Mouse (Mus musculus) frontal cortex, adult 2 months (tissue): ENCODE results near the gene Strn3. TPM values are rescaled to one million over a fixed set of nuclear protein-coding genes. Genes with fewer than 3 reads are reported as not detected.
"Not testable (repeated sequence)": the region's sequence is repeated elsewhere in the genome, so short reads cannot be mapped to it uniquely, and the experiment has no call there.

Source experiments
- DNase-seq, 2 experiments: peaks; one replicate each; pipeline ENCODE4 v3.0.0; 2022; ENCODE audit warnings: low spot score in 1 of 2; ENCODE audit errors: extremely low spot score in 1 of 2
- polyA plus RNA-seq: library from polyadenylated mRNA; depleted of rRNA; stranded (reverse); fragments of >200 nt; gene quantifications from 2 replicates; pipeline ENCODE4 v1.2.3, GENCODE M21; 2012

The Strn3 gene
- polyA plus RNA-seq, 1 experiment, result 69.0 TPM

DNA sequence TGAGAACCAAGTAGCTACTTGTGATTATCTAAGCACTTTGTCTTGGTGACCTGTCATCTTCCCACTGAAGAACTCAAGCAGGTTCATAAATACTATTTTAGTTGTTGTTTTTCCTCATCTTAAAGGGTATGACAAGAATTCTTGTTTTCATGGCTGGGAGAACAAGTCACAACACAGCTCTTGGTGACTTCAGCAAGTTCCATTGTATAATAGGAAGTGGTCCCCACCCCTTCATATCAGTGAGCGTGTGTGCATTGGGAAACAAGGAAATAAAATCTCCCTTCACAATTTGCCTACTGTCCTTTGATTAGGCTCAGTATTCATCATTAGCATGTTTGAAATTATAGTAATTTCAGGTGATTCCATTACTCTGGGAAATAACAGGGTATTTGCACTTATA is 3.3 kb upstream of the Strn3 start:
- DNase-seq, result no peak

DNA sequence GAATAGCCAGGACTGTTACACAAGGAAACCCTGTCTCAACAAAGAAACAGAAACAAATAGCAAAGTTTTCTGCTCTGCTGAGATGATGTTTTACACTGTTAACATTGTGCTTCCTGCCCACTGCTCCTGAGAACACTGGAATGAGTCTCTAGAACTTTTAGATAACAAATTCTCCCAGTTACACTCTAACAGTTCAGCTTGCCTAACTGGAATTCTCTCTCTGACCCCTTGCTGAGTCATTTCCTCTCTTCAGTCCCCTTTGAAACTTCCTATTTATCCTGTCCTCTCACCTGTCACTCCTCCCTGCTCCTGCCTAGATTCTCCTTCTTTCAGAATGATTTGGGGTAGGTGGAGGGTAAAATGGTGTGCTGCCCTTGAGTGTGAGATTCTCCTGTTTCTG is 2.4 kb upstream of the Strn3 start:
- no peak for DNase-seq

DNA sequence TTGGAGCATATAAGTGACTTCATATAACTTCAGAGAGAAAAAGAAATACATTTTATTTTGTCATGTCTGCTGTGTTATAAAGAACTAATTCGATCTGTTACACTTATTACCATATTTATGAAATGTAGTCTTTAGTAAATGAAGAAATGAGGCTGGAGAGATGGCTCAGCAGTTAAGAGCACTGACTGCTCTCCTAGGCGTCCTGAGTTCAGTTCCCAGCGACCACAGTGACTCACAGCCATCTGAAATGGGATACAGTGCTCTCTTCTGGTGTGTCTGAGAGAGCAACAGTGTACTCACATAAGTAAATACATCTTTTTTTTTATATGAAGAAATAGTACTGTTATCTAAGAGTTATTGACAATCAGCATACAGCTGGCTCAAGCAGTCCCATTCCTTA is 1.7 kb upstream of the Strn3 start:
- DNase-seq, result no peak

DNA sequence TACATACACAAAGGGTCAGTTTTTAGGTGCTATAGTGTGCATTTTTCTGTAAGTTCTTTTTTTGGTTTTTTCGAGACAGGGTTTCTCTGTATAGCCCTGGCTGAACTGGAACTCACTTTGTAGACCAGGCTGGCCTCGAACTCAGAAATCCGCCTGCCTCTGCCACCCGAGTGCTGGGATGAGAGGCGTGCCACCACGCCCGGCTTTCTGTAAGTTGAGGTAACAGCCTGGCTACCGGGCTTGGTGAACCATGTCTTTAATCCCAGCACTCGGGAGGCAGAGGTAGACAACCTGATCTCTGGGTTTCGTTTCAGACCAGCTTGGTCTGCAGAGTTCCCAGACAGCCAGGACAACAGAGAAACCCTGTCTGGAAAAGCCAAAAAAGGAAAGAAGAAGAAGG is 1.2 kb upstream of the Strn3 start:
- DNase-seq, result not testable (repeated sequence)

DNA sequence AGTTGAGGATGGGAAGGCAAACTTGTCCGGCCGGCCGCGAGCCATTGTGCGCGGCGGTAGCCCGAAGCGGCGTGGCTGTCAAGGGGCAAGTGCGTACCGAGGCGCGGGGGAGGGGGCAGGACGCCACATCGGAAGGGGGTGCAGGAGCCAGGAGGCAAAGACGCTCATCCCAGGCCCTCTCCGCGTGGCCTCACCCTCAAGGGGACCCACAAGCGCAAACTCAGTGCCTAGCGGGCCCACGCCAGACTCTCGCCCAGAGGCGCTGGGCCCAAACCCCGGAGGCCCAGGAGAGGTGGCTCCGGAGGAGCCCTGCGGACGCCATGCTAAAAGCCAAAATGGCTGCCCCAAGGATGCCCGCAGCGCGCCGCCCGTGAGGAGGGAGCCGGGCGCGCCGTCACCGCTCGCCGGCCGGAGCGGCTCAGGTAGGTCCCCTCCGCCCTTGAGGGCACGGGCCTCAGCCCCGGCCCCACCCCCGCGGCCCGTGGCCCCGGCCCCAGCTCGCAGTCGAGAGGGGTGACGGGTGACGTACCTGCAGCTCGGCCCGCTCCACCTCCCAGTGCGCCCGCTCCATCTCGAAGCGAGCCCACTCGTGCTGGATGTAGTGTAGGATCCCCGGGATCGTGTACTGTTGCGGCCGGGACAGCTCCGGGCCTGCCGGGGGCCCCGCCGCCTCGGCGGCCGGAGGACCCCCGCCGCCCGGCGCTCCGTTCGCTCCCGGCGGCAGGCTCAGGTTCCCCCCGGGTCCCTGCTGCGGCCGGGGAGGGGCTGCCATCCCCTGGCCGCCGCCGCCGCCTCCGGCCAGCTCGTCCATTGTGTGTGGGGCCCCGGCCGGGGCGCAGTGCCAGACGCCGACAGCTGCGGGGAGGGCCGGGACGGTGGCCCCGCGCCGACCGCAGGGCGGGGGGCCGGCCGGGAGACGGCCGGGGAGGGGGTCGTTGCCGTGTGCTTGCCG is 528 bp downstream of the Strn3 start, which contains the start of gene Ap4s1:
Ap4s1 (plus strand) TSS at position 141 of the 952 bp plus-strand sequence.
- DNase-seq, result peak; percentile 44 to 55

DNA sequence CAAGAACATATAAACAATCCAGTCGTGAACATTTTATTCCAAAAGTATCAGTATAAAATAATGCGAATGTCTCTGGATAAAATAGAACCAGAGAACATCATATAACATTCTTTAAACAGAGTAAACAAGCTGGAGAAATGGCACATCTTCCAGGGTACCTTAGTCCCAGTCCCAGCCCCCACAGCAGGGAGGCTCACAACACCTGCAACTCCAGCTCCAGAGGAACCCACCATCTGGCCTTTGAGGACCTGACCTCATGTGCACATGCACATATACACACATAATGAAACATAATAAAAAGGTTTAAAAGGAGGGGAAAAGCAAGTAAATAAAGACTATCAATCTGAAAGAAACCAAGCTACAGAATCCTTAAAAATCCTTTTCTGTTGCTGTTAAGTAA is 3.2 kb downstream of the Strn3 start:
- no peak for DNase-seq

DNA sequence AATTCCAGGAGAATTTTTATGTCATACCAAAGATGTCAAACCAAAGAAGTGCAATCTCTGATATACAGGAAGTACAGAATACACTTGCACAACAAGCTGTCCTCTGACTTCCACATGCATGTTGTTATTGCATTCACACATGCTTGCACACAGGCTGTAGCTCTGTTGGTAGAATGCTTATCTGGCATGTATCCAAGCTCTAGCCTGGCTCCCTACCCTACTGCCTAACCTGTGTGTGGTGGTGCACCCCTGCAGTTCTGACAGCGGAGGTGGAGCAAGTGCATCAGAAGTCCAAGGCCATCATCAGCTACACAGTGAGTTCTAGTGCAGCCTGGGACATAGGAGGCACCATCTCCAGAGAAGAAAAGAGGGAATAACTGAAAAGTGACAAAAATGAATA is 12.9 kb downstream of the Strn3 start:
- no peak for DNase-seq

DNA sequence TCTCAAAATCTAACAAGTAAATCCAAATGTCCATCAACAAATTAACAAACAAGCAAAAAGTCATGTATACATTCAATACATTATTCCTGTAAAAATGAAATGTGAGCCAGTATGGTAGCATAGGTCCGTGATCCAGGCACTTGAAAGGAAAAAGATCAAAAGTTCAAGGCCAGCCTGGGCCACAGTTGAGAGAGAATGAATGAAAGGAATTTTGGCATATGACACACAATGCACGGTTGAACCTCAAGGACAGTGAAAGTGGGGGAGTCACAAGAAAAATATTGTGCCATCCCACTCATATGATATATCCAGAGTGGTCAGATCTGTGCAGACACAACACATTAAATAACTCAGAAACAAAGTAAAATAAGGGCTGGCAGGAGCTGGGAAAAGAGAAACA is 15.3 kb downstream of the Strn3 start:
- no peak for DNase-seq

DNA sequence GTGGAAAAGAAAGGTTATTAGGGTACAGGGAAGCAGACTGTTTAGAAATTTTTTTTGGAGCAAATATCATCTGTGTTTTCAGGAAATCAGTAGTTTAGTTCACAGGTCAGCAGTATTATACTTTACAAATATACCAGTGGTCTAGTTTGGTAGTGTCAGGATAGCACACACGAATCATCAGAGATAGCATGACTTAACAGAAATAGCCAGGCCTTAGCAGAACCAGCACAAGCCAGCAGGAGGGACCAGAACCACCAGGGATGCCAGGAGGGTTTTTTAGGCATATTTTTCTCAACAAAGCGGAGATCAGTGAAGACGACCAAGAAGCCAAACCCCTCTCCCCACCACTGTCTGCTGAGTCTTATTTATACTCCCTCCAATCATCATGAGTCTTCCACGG is 18.4 kb downstream of the Strn3 start:
- DNase-seq, result no peak

DNA sequence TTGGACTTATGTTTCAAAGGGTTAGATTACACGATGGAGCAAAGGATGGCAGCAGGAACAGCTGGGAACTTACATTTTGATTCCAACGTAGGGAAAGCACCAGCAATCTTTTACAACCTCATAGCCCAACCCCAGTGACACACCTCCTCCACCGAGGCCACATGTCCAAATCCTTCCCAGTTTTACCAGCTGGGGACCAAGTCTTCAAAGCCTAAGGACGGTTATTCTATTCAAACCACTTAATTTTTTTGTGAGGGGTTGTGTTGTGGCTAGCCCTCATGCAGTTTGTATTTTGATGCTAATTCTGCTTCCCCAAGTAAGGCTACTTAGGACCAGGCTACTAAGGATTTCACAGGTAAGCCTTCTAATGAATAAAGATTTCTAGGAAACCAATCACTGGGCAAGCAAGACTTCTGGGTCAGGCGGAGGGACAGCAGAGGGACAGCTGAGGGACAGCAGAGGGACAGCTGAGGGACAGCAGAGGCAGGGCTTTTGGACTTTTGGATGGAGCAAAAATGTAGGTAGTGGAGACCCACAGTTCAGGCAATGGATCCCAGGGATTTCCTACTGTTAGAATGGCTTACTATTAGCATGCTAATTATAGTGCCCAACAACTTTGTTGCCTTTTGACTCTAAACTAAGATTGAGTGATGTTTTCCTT is 20.3 kb downstream of the Strn3 start:
- DNase-seq, result no peak

DNA sequence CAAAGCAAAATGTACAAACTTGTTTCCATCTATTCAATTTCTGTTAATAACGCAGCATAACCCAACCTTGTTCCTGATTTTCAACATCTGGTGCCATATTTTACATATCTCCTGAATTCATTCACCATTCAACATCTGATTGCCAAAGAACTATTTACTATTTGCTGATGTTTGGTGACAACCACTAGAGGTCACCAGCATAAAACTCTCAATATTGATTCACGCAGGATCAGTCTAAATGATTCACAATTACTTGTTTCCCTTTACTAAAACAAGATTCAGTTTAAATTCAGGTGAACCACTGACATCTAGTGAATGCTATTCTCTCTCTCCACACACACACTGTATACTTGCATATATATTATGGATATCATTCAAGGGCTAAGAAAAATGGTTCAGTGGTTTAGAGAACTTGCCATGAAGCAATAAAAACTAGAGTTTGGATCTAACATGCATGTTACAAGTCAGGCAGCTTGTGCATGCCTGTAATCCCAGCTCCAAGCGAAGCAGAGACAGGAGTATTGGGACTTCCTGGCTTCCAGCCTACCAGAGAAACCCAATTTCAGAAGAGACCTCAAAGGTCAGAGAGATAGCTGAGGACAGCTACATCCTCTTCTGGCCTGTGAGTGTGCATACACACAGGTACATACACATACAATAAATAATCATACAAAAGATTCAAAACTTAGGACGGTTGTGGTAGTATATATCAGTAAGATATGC is 24.8 kb downstream of the Strn3 start:
- DNase-seq, result peak in 1 of 2 experiments; percentile 17

DNA sequence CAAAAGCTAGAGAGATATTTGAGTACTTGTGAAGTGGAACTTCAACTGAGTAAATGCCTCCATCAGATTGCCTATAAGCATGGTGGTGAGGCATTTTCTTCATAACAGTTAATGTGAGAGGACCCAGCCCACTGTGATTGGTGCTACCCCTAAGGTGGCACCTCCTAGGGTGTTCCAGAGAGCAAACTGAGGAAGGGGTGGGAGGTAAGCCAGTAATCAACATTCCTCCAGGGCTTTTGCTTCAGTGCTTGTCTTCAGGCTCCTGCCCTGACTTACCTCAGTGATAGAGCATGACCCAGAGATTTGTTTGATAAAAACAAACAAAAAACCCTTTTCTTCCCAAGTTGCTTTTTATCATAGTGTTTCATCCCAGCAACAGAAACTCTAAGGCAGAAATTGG is 27.8 kb downstream of the Strn3 start:
- no peak for DNase-seq

DNA sequence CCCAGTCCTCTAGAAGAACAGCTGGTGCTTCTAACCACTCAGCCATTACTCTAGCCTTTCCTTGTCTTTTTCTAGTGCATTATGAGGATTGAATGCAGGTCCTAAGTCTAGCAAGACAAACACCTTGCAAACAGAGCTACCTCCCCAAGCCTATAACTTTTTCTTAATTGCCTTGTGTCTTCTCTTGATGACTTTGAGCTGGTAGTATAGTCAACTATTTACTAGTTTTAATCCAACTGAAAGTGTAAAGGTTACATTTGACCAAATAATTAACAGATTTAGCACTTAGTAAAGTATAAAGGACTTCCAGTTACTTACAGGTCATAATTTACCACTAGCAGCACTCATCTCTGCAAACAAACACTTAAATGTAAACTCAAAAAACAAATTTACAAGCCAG is 28.7 kb downstream of the Strn3 start:
- DNase-seq, result no peak

DNA sequence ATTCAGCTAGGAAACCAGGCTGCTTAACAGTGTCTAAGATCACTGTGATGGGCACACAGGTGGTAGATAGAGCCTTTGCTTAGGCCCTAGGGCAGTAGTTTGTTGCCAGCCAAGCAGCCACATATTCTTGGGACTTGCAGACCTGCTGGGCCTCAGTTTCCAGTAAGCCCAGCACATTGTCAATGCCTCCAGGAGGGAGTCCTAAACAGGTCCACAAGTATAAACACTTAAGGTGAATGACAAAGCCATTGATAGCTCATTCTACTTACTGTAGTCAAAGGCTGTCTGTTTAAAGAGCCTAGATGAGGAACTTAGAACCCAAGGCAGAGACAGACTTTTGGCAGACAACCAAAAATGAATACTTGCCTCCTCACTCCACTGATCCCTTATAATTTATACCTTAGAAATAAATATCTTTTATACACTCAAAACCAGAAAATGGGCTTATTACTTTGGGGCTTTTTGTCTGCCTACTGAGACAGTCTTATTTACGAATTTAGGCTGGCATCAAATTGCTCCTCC is 35.7 kb downstream of the Strn3 start:
- DNase-seq, result no peak

DNA sequence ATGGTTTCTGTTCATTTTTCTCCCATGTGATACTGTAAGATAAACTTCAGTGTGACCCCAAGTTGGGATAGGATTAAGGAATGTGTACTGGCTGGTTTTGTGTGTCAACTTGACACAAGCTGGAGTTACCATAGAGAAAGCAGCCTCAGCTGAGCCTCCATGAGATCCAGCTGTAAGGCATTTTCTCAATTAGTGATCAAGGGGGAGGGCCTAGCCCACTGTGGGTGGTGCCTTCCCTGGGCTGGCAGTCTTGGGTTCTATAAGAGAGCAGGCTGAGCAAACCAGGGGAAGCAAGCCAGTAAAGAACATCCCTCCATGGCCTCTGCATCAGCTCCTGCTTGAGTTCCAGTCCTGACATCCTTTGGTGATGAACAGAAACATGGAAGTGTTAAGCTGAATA is 42.3 kb downstream of the Strn3 start:
- not testable (repeated sequence) for DNase-seq

DNA sequence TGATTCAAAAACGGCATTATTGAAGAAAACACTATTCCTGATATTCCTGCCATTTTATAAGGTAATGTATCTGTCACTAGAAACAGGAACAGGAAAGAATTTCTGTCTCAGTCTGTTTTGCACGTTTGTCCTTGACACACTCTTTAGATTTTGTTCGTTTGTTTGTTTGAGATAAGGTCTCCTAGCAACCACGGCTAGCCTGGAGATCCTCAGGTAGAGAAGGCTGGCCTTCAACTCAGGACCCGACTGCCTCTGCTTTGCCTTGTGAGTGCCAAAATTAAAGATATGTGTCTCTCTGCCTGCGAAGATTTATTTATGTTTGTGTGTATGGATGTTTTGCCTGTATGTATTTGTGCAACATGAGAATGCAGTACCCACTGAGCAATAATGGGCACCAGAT is 49.8 kb downstream of the Strn3 start:
- DNase-seq, result no peak

DNA sequence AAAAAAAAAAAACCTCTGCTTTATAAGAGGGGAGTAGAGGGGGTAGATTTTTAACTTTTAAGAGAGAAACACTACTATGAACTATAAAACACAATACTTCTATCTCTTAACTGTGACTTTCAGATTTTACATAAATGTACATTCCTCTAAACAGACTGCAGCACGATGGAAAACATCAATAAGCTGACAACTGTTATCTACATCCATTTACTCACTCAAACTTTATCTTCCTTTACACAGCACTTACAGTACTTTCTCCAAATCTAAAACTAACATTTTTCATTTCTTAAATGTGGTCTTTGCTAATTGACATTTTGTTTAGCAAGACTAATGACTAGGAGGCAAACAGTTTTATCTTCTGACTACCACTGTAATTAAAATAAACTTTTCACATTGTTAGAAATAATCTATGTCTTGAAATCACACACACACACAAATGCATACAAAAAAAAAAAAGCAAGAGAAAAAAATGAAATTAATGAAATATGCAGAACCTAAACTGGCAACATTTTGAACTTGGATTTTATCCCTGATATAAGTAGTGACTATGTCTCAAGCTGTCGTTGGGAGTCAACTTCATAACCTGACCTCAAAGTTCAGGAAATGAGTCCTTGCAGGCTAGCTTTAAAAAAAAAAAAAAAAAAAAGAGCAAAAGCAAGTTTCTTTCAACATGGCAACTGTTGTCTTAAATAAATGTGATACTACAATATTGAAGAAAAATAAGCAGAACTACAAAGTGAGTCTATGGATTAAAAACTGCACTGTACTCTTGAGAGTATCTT is 54.8 kb downstream of the Strn3 start:
- DNase-seq, result no peak

DNA sequence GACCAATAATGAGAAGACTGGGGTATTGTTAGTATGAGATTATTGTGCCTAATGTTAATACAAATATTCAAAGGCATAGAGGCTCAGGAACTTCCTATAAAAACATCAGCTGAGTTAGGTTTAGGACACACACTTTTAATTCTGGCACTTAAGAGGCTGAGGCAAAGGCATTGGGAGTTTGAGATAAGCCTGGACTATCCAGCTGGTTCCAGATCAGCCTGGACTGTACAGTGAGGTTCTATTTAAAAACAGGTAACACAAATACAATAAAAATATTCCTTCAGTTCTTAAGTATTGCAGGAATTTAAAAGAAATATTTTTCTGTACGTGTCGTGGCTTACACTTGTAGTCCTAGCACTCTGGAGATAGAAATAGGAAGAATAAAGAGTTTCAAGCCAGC is 55.4 kb downstream of the Strn3 start:
- no peak for DNase-seq

DNA sequence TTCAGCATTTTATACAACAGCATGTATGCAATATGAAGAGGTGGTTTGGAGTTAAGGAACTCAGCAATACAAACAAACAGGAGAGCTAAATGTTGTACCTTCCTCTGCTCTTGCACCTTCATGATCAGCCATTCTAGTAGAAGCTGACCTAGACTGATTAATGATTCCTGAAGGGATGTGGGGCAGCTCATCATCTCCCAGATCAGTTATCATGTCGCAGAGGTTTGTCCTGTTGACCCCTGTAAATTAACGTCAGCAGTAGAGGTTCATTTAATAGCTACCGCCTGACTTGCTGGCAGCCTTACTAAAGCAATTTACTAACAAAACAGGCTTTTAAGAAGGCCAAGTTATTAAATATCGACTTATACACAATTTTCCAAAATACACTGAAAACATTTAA is 58.2 kb downstream of the Strn3 start:
- DNase-seq, result no peak

DNA sequence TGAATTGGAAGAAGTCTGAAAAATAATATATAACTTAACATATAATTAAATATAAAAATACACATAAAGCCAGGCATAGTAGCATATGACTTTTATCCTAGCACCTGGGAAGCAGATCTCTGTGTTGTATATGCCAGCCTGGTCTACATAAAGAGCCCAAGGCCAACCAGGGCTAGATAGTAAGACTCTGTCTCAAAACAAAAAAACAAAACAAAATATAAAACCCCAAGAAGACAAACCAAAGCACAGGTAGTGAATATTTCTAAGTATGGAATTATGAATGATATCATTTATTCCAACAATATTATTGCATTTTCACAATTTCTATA is 68.4 kb downstream of the Strn3 start:
- no peak for DNase-seq
